Mouse (Mus musculus) adrenal gland, adult 2 months (tissue): ENCODE measurements around the gene Nfib. TPM values are rescaled to one million over a fixed set of nuclear protein-coding genes. Genes with fewer than 3 reads are reported as not detected.

ENCODE experiments used
- DNase-seq: peaks from one replicate; pipeline ENCODE4 v3.0.0; 2021
- polyA plus RNA-seq: library from polyadenylated mRNA; depleted of rRNA; stranded (reverse); fragments of >200 nt; gene quantifications from 2 replicates; pipeline ENCODE4 v1.2.3, GENCODE M21; 2012
- total RNA-seq, 2 experiments: library from RNA; stranded (reverse); gene quantifications; 2 replicates each; pipeline ENCODE4 v1.2.3; 2021

The Nfib gene
- total and polyA plus RNA-seq, 3 experiments: 19.6 to 86.3 (median 84.1) TPM

GRCm38 (mm10) chr4:82430802-82431201 lies 274.7 kb downstream of the Nfib start:
- DNase-seq: no peak

- no peak for DNase-seq
Measured at GRCm38 (mm10) chr4:82426224-82426623, 279.3 kb downstream of the Nfib start.

DNA sequence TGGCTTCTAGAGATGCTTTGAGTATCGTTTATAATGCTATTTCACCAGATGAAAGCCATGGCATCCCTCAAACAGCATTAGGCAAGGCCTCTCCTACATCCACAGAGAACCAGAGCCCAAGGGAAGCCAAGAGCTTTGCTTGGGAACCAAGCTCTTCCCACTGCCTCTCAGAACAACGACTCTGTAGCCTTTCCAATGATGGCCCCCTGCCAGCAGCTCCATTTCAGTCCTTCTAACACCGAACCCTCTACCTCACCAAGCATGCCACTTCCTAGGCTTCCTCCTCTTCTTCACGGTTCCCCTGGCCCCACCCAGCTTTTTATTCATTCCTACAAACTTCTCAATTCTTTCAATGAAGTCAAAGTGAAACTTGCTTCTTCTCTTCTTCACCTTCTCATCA lies 287.3 kb downstream of the Nfib start:
- no peak for DNase-seq

GRCm38 (mm10) chr4:82415817-82416216 lies 289.7 kb downstream of the Nfib start:
- DNase-seq: no peak

- DNase-seq: no peak
Measured at GRCm38 (mm10) chr4:82412651-82413050, 292.9 kb downstream of the Nfib start.

DNA sequence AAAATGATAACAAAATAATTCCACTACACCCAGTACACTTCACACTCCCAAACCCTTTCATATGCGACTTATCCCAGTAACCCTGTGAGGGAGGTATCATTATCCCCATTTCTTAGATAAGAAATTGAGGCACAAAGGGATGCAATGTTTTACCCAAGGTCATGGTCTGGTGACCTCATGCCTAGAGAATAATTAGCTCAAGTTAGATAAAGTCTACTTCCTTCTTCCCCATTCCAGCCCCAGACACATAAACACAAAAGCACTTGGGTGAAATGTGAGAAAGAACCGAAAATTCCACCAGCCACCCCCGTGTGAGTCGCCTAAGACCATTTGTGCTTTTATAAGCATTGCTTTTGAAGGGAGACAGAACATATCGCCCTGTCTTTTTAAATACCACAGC lies 293.6 kb downstream of the Nfib start:
- DNase-seq: no peak

DNA sequence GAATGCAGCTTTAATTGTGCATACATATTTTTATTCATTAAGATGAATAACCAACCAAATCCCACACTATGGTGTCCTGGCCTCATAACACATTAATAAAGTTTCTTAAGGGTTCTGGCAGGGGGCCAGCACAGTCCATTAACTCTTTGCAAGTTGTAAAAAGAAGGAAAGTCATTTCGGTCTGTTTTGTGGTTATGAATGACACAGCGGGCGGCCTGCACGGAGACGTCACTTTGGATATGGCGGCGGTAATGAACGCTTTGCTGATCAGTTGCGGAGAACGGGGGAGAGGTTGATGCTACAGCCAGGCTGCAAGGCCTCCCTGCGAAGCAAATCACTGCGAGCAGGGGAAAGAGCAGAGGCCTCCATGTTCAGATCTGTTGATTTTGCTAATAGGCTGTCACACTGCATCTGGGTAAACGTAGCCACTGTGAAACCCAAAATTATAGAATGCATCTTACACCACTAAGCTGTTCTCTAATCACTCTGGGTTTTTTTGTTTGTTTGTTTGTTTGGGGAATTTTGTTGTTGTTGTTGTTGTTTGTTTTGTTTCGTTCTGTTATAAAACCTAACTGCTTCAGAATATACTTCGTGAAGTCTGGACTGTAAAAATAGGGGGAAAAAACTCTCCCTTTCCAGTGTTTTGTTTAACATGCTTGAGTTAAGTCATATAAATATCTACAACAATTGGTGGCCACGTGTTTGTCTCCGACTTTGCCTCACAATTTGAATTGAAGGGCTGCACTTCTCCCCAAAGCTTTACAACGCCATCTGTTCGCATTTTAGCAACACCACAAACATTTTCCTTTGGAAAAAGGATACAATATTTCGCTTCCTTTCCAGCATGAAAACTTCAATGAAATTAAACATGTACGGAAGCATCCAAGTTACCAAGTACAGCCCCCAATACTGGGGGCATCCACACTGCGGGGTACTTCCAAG lies 296.8 kb downstream of the Nfib start:
- DNase-seq: no peak

- no peak for DNase-seq
Measured at GRCm38 (mm10) chr4:82406511-82406910, 299.0 kb downstream of the Nfib start.

DNA sequence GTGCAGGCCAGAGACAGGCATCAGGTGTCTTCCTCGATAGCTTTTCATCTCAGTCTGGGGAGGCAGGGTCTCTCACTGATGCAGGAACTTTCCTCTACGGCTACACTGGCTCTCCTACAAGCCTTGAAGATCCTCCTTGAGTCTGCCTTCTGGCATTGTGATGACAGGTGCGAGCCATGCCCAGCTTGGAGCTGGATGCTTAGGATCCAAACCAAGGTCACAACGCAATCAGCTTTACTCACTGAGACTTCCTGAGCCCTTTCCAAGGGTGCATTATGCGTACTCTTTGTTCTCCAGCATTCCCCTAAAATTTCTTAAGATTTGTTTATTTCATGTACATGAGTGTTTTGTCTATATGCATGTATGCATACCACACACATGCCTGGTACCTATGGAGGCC lies 299.8 kb downstream of the Nfib start:
- DNase-seq: no peak

DNA sequence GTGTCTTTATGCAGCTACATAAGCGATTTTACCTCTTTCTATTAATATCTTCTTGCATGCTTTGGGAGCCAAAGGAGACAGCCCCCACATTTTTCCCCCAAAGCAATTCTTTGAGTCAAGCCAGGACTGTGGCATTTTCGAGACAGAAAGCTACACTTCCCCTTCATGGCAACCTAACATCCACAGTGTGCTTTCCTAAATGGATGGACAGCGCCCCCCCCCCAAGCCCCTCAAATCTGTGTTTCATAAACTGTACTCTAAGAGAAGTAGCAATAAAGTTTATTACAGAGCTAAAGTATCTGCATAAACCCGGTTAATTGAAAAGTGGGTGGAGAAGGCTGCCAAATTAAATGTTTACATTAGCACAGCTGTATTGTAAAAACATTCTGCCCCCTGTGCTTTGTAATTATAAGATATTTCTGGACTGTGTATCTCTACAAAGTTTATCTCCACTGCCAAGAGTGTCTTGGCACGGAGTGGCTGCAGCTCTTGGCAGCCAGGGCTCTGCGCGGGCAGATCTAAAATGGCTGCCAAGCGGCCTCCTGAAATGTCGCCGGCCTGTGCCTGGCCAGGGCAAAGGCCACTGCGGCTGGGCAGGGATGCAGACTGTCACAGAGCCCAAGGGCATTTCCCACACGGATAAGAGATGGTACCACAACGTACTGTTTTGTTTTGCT lies 301.4 kb downstream of the Nfib start:
- peak; percentile 87 for DNase-seq

GRCm38 (mm10) chr4:82402666-82403065 lies 302.9 kb downstream of the Nfib start:
- DNase-seq: no peak

DNA sequence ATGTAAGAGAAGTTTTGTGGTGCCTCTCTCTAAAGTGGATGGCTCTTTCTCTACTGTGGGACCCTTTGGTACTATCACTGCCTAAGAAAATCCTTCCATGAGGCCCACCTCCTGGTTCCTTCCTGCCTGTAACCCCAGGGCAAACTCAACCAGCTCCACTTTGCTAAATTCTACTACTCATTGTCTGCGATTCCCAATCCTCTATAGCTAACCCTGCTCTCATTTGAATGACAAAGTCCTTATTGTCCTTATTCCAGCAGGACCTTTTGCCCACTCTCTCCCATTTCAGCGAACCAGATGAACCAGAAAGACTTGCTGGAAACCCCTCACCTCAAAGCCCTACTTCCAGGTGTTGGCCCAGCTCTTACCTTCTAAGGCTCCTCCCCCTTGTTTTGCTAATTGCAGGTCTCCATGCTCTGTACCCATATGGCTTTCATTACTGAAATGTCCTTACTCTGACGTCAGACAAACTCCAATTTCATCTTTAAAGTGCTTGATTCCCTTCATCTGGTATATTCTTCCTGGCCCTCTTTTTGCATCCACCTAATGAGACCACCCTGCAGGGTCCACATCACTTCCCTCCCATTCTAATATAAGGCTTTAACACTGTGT lies 304.0 kb downstream of the Nfib start:
- no peak for DNase-seq

DNA sequence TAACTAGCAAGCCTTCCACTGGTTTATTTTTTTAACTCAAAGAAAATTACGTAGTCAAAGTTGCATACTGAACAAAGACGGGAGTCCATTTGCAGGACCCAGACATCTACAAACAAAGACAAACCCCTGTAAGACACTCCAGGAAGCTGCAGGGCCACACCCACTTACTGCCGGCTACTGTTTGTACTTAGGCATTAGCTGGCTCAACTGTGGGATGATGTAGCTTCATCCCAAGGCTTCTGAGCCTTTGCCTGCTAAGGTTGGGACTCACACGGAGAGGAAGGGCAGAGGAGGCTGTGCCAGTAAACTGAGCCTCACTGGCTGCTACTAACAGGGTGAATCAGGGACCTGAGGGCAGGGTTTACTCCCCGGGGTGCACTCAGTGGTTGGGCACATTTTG lies 305.0 kb downstream of the Nfib start:
- DNase-seq: peak; percentile 55

GRCm38 (mm10) chr4:82399406-82400380 lies 305.9 kb downstream of the Nfib start:
- peak; percentile 88 for DNase-seq

GRCm38 (mm10) chr4:82398282-82398681 lies 307.3 kb downstream of the Nfib start:
- no peak for DNase-seq

GRCm38 (mm10) chr4:82396805-82397204 lies 308.7 kb downstream of the Nfib start:
- DNase-seq: peak; percentile 48

DNA sequence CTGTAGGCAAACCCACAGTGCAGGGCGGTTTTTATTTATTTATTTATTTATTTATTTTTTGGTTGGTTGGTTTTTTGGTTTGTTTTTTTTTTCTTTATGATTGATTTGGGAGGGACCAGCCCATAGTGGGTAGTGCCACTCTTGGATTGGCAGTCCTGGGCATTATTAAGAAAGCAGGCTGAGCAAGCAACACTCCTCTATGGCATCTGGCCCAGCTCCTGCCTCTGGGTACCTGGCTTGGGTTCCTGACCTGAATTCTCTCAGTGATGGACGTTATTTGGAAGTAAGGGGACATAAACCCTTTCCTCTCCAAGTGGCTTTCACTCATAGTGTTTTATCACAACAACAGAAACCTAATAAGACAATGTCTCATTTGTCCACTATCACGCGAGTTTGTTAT lies 309.5 kb downstream of the Nfib start:
- DNase-seq: no peak

DNA sequence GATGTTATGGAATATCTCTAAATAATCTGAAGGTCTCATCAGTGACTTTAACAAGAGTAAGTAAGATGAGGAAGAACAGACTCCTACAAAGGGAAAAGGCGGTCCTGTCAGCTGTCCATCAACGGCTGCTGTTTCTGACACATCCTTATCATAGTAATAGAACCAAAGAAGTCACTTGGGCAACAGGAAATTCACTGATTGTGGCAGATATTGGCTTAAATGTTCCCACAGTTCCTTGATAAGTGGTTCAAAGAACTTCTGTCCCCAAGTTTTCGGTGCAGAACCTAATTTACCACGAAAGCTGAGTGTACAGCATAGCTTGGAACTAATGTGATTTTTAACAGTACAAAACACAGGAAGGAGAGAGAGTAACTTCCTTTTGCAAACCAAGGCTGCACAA lies 311.2 kb downstream of the Nfib start:
- DNase-seq: no peak

DNA sequence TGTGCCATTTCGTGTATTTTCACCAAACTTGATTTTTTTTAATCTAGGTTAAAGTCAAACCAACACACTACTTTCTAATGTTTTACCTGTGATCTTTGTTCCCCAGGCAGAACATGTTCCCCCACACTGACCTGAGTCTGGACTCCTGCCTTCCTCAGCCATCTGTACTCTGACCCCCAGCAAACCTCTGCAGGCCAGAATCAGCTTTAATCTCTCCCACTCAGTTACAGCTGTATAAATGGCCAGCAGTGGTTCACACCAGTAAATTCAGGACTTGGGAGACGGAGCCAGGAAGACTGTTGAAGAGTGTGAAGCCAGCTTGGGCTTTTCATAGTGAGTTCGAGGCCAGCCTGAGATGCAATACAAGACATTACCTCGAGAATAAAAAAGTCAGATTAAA lies 312.5 kb downstream of the Nfib start:
- DNase-seq: no peak

DNA sequence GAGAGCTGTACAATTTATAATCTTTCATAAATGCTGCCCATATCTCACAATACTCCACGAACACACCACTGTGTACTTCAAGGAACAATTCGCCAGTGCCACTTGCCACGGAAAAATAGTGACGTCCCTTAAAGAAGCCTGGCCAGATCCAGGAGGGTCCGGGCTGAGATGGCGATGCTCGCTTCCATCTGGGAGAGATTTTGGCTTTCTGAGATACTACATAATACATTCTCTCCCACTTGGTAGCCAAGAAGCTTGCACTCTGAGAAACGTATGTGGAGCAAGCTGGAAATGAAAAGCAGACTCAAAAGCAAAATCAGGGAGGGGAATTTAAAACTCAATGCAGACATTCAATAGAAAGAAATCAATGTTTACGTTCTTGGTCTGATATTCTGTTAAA lies 313.1 kb downstream of the Nfib start:
- no peak for DNase-seq

DNA sequence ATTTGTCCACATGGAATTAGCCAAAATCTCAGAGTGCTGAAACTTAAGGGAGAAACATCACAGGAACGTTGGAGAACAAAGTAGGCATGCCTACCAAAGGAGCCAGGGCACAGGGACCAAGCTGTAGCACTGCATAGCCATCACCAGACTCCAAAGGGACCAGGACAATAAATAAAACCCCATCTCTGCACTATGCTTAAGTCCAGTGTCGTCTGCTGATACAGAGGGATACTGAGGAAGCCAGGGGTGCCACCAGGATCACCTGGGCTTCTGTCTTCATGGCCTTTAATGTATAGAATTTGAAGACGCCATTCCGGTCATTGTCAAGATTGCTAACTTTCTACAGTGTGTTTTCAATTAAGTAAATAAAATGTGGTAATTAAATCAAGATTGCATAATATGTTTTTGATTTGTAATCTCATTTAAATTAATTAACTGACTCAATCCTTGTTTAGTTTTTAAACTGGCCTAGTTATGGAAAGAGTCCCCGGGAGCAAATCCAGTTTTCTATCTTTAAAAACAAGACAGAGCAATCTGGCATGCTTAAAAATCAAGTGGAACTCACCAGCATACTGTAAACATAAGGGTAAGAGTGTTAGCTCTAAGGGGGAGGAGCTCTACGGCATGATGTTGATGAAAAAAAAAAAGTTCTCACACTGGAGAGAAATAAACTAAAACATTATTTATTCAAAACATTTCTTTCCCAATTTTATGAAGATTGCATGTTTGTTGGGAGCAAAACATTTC lies 313.7 kb downstream of the Nfib start:
- DNase-seq: no peak
